Mouse (Mus musculus) midbrain, postnatal 0 days (tissue): ENCODE data around the gene Tgm6. TPM values are rescaled to one million over a fixed set of nuclear protein-coding genes. Genes with fewer than 3 reads are reported as not detected.

Source experiments
- ATAC-seq: fragments of 200-750 bp; cut with Nextera tagmentation; 2 replicates; pipeline ENCODE4 v1.8.0; 2017; ENCODE audit warnings: moderate number of reproducible peaks, mild to moderate bottlenecking, moderate TSS enrichment, moderate library complexity; ENCODE audit not compliant: low FRiP score
- DNase-seq: peaks from one replicate; pipeline ENCODE4 v3.0.0-alpha.2; 2015; ENCODE audit warnings: low spot score
- H3K27ac ChIP-seq: fragments of 300-500 bp; sonication (generic); 2 replicates; pipeline ENCODE4 v1.5.1; 2014; ENCODE audit warnings: low read depth, mild to moderate bottlenecking, low read length, mixed read lengths
- H3K27me3 ChIP-seq: fragments of 300-500 bp; sonication (generic); 2 replicates; pipeline ENCODE4 v1.6.1; 2014; ENCODE audit warnings: low read length, control low read depth, mixed read lengths; ENCODE audit not compliant: insufficient read depth
- H3K36me3 ChIP-seq: fragments of 300-500 bp; sonication (generic); 2 replicates; pipeline ENCODE4 v1.6.1; 2014; ENCODE audit warnings: low read length, control low read depth, mixed read lengths; ENCODE audit not compliant: insufficient read depth
- H3K4me1 ChIP-seq: fragments of 300-500 bp; sonication (generic); 2 replicates; pipeline ENCODE4 v1.6.1; 2014; ENCODE audit warnings: mild to moderate bottlenecking, control low read depth, antibody characterized with exemption, low read length, mixed read lengths; ENCODE audit not compliant: insufficient read depth
- H3K4me2 ChIP-seq: fragments of 300-500 bp; sonication (generic); 2 replicates; pipeline ENCODE4 v1.6.1; 2014; ENCODE audit warnings: low read depth, mild to moderate bottlenecking, low read length, mixed read lengths; ENCODE audit not compliant: poor library complexity, severe bottlenecking
- H3K4me3 ChIP-seq: fragments of 300-500 bp; sonication (generic); 2 replicates; pipeline ENCODE4 v1.5.1; 2014; ENCODE audit warnings: low read depth, mild to moderate bottlenecking, low read length, moderate library complexity
- H3K9ac ChIP-seq: fragments of 300-500 bp; sonication (generic); replicated peaks from 2 replicates; pipeline ENCODE4 v1.6.1; 2014; ENCODE audit warnings: mild to moderate bottlenecking, low read length, moderate library complexity, mixed read lengths; ENCODE audit not compliant: poor library complexity, severe bottlenecking
- H3K9me3 ChIP-seq: fragments of 300-500 bp; sonication (generic); 2 replicates; pipeline ENCODE4 v1.6.1; 2016; ENCODE audit warnings: low read length, control low read depth
- CTCF ChIP-seq: IDR thresholded peaks from 2 replicates; pipeline ENCODE4 v1.5.1; 2016; ENCODE audit warnings: antibody characterized with exemption, mild to moderate bottlenecking
- WGBS: fragments of 180-500 bp; shearing (Covaris S2); extraction: QIAGEN DNeasy Blood & Tissue Kit; methylation state at CpG from one replicate; pipeline ENCODE4 v1.1.7; 2014; 5-methylcytosine and 5-hydroxymethylcytosine counted together
- polyA plus RNA-seq: library from polyadenylated mRNA; unstranded; fragments of >200 nt; fragmentation: Nextera tagmentation; extraction: Ambion mirVana; gene quantifications from 2 replicates; pipeline ENCODE4 v1.2.1, GENCODE M21; 2015
- total RNA-seq: library from RNA; depleted of rRNA; stranded (reverse); fragments of >200 nt; gene quantifications from 2 replicates; pipeline ENCODE4 v1.2.3, GENCODE M21; 2014

Tgm6 gene
- total and polyA plus RNA-seq, 2 experiments from 2014 or later: 0.27 to 0.36 TPM

GRCm38 (mm10) chr2:130155171-130155570 is 43.0 kb downstream of the Tgm6 start:
- H3K9ac ChIP-seq: no peak overlapping the region
- no peaks in the 10 kb centered on the region for H3K27me3 ChIP-seq
- DNase-seq (no peak), ATAC-seq (no peak)
- H3K4me2 ChIP-seq: no peak overlapping the region
- H3K9me3 ChIP-seq: no peaks in the 10 kb centered on the region
- H3K4me3 ChIP-seq: no peak overlapping the region
- 65% methylated on average over 3 of the region's 3 CpGs for WGBS
- no peak for TF ChIP-seq CTCF
- H3K36me3 ChIP-seq: no peaks in the 10 kb centered on the region
- no peaks in the 10 kb centered on the region; the same call in 1 of the 2 replicates for H3K4me1 ChIP-seq
- H3K27ac ChIP-seq: no peak overlapping the region

- no peaks in the 10 kb centered on the region for H3K27me3 ChIP-seq
- no peak overlapping the region for H3K9ac ChIP-seq
- H3K36me3 ChIP-seq: no peaks in the 10 kb centered on the region
- H3K4me1 ChIP-seq: no peaks in the 10 kb centered on the region; the same call in 1 of the 2 replicates
- DNase-seq (no peak), ATAC-seq (no peak)
- H3K27ac ChIP-seq: no peak overlapping the region
- H3K4me3 ChIP-seq: no peak overlapping the region
- no peak overlapping the region for H3K4me2 ChIP-seq
- TF ChIP-seq CTCF: no peak
- H3K9me3 ChIP-seq: no peaks in the 10 kb centered on the region
Observed at GRCm38 (mm10) chr2:130155851-130156250, 43.6 kb downstream of the Tgm6 start.

GRCm38 (mm10) chr2:130157231-130158087 is 45.2 kb downstream of the Tgm6 start:
- no peak overlapping the region for H3K4me2 ChIP-seq
- H3K4me3 ChIP-seq: no peak overlapping the region
- DNase-seq: no peak
- H3K27ac ChIP-seq: peak overlapping the region; percentile 32
- TF ChIP-seq CTCF: no peak
- no peak overlapping the region for H3K9ac ChIP-seq
- no peaks in the 10 kb centered on the region for H3K27me3 ChIP-seq
- no peaks in the 10 kb centered on the region; the same call in 1 of the 2 replicates for H3K4me1 ChIP-seq
- no peaks in the 10 kb centered on the region for H3K36me3 ChIP-seq
- WGBS: 47% methylated on average over 14 of the region's 14 CpGs
- ATAC-seq: no peak
- no peaks in the 10 kb centered on the region for H3K9me3 ChIP-seq

- H3K9ac ChIP-seq: no peak overlapping the region
- H3K27me3 ChIP-seq: no peaks in the 10 kb centered on the region
- TF ChIP-seq CTCF: no peak
- no peaks in the 10 kb centered on the region for H3K36me3 ChIP-seq
- no peaks in the 10 kb centered on the region for H3K9me3 ChIP-seq
- no peak overlapping the region for H3K4me2 ChIP-seq
- H3K4me3 ChIP-seq: no peak overlapping the region
- H3K27ac ChIP-seq: peak overlapping the region; percentile 32
- ATAC-seq: no peak
- H3K4me1 ChIP-seq: no peaks in the 10 kb centered on the region; the same call in 1 of the 2 replicates
- WGBS: 39% methylated on average over 4 of the region's 4 CpGs
- DNase-seq: peak; percentile 12
Observed at GRCm38 (mm10) chr2:130158088-130158437, 45.8 kb downstream of the Tgm6 start.

GRCm38 (mm10) chr2:130162701-130163100 is 50.5 kb downstream of the Tgm6 start:
- no peak for TF ChIP-seq CTCF
- Histone ChIP-seq H3K9ac (no peak overlapping the region), H3K4me1 (no peaks in the 10 kb centered on the region; the same call in 1 of the 2 replicates), H3K4me3 (no peak overlapping the region), H3K27me3 (no peaks in the 10 kb centered on the region), H3K4me2 (no peak overlapping the region), H3K9me3 (no peaks in the 10 kb centered on the region), H3K36me3 (no peaks in the 10 kb centered on the region), H3K27ac (no peak overlapping the region)
- 89% methylated on average over 5 of the region's 5 CpGs for WGBS
- no peak for ATAC-seq
- DNase-seq: no peak
